Mouse (Mus musculus) embryonic stem cell, embryonic (primary cell): Measurements from ENCODE around the gene Efna5.

Experiments used
- CTCF ChIA-PET, 4 experiments: fragments of 300-600 bp in 2 of 4; fragments of 350-600 bp in 2 of 4; sonication (Branson Sonifier 250); formaldehyde crosslinking; loops; one replicate each; lab custom pipeline; 2022; ENCODE audit warnings: inconsistent platforms in 2 of 4; lab: Charles Lee
- POLR2A ChIA-PET, 4 experiments: fragments of 300-600 bp in 2 of 4; fragments of 350-600 bp in 2 of 4; sonication (Branson Sonifier 250); formaldehyde crosslinking; loops; one replicate each; lab custom pipeline; 2022; ENCODE audit warnings: antibody characterized with exemption in 4 of 4, inconsistent platforms in 1 of 4; lab: Charles Lee

Gene Efna5

DNA sequence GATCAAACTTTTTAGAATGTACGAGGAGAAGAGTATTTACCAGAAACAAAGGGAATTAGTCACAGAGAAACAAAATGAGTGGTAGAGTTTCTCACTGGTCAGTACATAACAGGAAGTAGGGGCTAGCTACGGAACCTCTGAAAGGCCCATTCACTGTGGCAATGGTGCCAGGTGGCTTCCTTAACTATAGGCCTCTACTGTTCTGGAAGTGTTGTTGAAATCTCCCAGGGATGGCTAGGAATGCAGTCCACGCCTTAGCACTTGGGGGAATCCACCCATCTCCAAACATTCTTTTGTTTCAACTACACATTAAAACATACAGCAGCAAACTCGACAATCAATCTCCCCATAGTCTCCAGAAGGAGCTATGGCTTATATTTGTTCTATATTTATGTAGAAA, 191.5 kb downstream of the Efna5 start:
- ChIA-PET CTCF (interaction anchor here in 1 of 4 experiments (0.8 kb wide), 1 partner anchor 568 kb away, joined by 8 read pairs; no protein-coding TSS in a partner anchor), POLR2A (no interaction called here)

DNA sequence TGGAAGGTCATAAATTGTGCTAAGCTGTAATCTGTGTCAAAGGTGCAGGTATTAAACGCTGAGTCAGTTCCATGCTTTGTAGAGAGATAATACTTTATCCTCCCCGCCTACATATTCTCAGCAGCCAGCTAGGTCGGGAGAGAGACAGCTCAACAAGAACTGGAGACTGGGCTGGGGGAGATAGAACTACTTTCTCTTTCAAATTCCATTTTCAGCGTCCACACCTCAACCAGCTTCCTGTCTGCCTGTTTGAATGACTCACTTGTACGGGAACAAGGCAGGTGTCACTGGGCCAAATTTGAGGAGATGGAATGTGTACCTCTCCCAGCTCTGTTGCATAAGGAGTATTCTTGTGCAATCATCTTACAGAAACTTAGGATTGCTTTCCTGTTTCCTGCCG, 193.7 kb downstream of the Efna5 start:
- POLR2A ChIA-PET: no interaction called here
- CTCF ChIA-PET: no interaction called here

DNA sequence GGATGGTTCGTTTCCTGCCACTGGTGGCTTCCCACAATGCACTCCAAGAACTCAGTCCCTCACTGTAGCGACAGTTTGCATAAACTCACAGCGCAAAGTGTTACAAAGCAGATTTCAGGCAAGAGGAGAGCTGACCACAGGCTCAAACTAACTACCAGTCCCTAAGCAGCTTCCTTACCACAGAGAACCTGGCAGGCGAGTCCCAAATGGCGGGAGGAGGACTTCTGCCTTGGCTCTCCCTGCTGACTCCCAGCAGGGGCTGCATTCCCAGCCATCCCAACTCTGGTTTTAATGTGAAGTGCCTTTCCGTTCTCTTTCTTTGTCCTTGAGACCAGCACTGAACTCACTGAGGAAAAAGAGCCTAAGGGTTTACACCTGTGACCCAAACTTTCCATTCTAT, 195.9 kb downstream of the Efna5 start:
- ChIA-PET CTCF (no interaction called here), POLR2A (interaction anchor here in 1 of 4 experiments (0.6 to 0.7 kb wide), 2 partner anchors 30 to 622 kb away, joined by 3 read pairs; no protein-coding TSS in a partner anchor)

DNA sequence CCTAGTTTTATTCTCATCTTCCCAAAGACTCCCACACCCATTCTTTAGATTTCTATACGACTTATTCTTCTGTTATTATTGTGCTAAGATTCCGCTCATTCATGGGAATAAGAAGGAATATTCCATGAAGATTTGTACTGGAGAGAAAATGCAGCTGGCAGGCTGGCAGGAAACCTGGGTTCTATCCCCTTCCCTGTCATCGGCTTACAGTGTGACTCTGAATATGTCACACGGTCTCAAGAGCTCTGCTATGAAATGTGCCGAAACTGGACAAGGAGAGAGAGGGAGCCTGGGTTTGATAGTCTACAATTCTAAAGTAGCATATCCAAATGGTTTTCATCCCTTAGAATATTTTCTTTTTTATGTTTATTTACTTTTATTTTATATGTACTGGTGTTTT, 198.0 kb downstream of the Efna5 start:
- ChIA-PET CTCF (no interaction called here), POLR2A (no interaction called here)

DNA sequence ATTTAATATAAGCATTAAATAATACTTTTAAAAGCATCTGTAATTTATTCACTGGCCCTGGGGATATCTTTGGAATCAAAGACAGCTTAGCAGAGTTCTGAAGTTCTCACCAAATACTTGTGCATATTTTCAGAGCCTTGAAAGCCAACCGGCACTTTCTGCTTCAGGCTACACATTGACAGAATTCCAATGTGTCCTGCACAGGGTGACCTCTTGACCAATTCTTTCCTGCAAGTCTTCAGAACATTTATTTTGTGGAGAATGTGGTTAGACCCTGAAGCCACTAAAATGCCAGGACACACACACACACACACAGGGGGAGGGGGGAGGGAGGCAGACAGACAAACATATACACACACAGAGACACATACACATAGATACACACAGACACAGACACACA, 199.4 kb downstream of the Efna5 start:
- CTCF ChIA-PET: no interaction called here
- POLR2A ChIA-PET: no interaction called here

DNA sequence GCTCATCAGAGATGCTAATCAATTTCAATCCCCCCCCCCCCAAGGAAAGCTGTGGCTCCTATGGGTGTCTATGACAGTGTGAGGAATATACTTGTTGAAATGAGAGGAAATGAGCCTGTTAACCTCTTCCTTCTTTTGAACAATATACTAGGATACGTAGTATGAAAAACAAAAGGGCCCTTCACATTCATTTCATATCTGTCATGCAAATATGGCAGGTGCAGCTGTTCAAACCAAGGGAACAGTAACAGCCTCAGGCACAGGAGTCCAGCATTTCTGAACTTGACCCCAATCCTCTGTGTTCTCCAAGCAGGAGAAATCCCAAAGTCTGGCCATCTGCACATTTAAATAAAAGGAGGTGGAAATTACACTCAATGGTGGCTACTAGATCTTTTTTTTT, 200.4 kb downstream of the Efna5 start:
- ChIA-PET POLR2A (interaction anchor here in 1 of 4 experiments (0.6 kb wide), 1 partner anchor 40 kb away, joined by 4 read pairs; no protein-coding TSS in a partner anchor), CTCF (no interaction called here)

DNA sequence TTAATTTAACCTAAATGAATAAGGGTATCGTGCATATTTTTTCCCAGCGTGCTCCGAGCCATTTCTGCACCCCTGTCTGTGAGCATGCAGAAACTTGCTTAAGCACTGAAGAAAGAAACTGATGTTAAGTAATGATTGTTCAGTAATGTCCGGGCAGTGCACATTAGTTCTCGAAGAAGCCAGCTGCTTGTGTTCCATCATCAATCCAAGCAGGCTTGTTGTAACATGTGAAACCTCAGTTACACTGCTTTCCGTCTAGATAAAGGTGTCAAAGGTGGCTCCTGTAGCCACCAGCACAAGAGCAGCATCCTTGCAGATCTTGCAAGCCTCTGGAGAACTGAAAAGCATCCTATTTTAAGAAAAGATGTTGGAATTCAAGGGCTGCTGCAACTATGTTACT, 204.3 kb downstream of the Efna5 start:
- CTCF ChIA-PET: no interaction called here
- POLR2A ChIA-PET: no interaction called here

DNA sequence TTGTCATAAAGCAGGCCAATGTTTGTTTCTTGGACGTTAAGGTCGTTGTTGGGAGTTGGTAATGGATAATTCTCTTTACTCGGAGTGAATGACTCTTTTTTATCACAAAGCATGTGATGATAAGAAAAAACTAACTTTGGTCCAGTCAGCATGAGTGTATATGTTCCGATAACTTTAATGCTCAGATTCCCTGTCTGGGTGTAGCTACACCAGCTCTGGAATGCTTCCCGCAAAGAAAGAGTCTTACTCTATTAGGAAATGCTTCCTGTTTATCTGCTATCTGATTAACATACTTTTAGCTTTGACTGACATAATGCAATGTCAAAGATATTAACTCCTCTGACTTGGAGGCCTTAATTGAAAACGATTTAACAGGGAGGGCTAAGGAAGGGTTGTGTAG, 204.7 kb downstream of the Efna5 start:
- CTCF ChIA-PET: no interaction called here

DNA sequence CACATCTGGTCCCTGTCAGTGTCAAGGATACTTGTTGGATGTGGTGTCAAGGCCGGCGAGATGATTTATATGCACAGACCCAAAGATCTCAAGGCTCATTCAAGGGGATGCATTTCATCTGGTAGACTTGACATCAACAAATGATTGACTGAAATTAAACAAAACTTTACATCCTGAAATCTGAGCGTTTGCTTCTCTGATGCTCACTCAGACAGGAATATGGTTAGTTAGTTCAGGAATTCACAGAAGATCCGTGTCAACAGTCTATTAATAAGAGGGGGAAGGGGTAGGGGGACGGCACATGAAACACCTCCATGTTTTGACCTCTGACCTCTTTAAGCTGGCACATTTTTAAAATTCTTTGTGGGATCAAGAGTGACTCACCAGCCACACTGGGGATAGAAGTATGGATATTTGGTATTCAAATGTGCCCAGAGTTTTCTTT, 205.3 kb downstream of the Efna5 start:
- CTCF ChIA-PET: no interaction called here
- POLR2A ChIA-PET: no interaction called here

More for the DNA sequence above, 204.7 kb downstream of the Efna5 start:
- POLR2A ChIA-PET: no interaction called here

DNA sequence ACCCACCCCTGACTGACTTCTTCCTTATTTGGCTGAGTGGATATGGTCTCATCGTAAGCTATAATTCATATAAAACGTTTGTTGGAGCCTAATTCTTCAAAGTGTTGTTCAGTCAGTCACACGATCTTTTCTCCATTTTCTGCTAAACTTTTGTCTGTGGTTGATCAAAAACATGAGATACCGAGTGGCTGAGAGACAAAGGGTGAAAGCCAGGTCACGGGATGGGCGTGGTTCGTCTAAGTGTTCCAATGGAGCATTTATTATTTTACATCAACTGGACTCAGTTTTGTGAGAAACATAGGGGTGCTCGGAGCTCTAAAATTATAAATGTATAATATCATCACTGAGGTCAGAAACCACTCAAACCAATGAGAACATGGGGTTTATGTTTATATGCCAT, 209.0 kb downstream of the Efna5 start:
- POLR2A ChIA-PET: no interaction called here
- CTCF ChIA-PET: no interaction called here

DNA sequence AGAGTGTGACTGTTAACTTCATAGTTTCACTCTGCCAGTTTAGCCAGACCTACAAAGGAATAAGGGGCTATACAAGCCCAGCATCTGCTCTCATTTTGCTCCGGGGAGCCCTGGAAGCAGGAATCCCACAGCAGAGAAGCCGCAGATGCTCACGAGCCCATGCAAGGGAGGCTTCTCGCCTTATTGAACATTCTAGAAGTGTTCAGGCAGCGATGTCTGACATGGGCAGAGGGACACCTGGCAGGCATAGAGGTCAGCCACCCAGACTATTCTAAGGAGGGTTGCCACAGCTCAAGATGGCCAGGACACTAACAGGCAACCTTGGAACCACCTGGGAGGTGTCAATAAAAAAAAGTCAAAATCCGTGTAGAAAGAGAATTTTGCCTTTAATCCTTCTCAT, 214.4 kb downstream of the Efna5 start:
- POLR2A ChIA-PET: no interaction called here
- CTCF ChIA-PET: no interaction called here

DNA sequence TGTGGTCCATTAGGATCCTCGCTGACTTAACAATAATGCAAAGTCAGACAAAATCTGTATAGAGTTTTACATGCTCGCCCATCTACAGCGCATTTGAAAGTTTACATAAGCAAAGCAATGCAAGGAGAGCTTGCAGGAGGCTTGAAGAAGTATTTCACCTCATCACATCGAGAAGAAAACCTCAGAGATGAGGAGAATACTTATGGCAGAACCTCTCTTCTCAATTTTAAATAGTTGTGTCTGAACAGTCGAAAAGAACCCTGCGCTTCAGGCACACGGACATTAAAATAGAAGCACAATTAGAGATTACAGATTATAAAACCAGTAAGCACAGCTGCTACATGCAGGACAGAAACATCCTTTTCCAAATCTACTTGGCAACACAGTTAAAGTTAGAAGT, 215.3 kb downstream of the Efna5 start:
- POLR2A ChIA-PET: no interaction called here

DNA sequence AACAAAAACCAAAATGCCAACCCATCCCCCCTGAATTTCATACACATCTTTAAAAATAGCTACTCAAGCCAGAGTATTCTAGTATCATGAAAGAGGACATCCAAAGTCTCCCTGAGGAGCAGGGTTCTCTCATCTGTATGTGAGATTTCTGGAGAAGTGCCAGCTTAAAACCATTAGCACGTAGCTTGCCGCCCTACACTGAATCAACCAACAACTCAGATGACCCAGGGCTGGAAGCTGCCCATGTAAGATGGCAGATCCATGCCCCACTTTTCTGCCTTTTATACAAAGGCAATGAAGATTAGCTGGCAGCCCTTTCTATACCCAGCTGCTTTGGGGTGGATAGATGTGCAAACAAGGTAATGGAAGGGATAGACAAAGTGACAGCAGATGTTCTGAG, 216.4 kb downstream of the Efna5 start:
- ChIA-PET CTCF (interaction anchor here in 1 of 4 experiments (0.8 kb wide), 1 partner anchor 36 kb away, joined by 3 read pairs; no protein-coding TSS in a partner anchor), POLR2A (interaction anchor here in 1 of 4 experiments (1.0 kb wide), 1 partner anchor 81 kb away, joined by 5 read pairs; no protein-coding TSS in a partner anchor)

More for the DNA sequence above, 215.3 kb downstream of the Efna5 start:
- CTCF ChIA-PET: no interaction called here

DNA sequence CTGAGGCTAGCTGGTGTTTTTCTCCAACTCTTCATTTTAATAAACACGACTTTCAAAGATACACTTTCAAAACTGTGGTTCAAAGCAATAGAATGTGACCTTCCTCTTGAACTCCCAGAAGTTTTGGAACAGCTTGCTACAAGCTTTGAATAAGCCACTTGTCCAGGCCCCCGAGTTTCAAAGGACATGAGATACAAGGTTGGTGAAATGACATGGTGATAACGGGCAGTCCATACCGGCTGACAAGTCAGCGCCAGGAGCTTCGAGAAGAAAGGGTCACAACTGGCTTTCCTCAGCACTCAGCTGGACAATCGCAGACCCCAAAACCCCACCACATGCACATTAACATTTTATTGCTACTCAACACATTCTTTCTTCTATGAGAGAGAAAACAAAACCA, 219.3 kb downstream of the Efna5 start:
- POLR2A ChIA-PET: interaction anchor here in 1 of 4 experiments (0.6 kb wide), 1 partner anchor 13 kb away, joined by 4 read pairs; no protein-coding TSS in a partner anchor
- CTCF ChIA-PET: no interaction called here

DNA sequence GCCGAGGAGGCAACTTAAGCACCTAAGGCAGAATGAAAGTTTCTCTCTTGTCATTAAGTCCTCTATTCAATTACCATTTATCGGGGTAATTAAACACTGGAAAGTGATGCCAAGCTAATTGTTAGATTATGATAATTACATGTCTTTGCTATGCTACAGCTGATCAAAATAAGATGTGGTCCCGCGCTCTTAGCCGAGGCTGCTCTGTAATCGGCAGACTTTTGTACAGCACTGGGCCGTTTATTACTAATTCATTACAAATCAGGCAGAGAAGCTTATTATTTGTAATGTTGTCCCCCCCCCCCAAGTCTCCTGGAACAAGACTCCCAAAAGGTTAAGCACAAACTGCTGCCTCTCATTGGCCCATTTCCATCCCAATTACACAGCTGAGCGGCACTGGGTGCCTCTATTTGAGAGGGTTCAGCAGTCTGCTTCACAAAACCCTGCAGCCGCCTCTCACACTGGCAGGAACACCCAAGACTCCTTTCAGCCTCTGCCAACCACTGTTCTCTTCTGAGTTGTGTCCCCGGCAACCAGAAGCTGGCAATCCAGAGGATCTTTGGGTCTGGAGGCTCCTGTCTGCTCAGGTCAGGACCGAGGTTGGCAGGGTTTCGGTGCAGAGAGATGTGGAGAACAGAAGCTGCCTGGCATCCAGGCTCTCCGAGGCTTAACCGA, 221.5 kb downstream of the Efna5 start:
- POLR2A ChIA-PET: no interaction called here
- CTCF ChIA-PET: interaction anchor here in 1 of 4 experiments (0.6 kb wide), 1 partner anchor 124 kb away, joined by 3 read pairs; no protein-coding TSS in a partner anchor

DNA sequence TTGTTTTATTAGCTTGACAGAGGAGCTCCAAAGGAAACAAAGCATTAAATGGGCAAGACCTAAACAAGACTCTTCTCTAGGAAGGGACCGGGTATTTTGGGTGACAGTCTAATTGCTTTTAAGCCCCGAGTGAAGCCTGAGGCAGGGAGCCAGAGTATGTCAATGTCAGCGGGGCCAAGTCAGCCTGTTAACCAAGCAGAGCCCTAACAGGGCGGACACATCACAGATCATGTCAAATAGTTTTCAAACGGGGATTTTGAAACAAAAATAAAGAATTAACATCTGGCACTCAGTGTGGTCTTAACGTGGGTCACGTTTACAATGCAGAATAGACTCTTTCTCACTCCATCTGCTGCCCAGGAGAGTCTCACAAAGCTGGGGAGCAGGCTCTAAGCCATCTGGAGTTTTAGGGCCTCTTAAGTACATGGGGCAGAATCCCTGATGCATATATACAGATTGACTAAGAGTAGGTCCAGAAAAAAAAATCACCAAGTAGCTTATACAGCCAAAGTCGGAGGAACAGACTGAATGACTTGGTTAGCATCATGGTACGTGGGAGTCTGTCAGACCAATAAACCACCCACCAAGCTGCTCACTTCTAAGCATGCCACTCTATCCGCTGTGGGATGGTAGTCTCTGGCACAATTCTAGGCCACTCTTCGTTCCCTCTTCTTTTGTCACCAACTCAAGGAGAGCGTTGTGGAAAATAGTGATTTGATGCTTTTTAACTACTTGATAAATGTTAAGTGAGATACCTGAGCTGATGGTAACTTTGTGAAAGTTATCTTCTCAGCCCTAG, 223.1 kb downstream of the Efna5 start:
- CTCF ChIA-PET: interaction anchor here in 1 of 4 experiments (0.6 kb wide), 1 partner anchor 22 kb away, joined by 3 read pairs; no protein-coding TSS in a partner anchor
- POLR2A ChIA-PET: no interaction called here

DNA sequence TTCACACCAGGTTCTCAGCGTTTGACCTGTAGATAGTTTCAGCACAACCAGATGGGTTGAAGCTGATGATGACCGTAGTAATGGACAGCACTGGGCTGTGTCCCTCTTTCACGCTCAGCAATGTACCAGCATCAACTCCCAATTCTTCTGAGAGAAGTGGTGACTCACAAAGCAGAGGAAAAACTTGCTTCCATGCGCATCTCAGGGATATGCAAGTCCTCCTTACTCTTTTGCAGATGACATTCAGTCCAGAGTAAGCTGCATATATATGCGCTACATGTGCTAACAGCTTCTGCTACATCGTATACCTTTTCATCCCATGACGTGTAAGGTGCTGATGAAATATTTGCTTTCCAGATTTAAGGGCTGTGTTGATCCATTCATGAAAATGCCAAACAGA, 224.1 kb downstream of the Efna5 start:
- CTCF ChIA-PET: no interaction called here

DNA sequence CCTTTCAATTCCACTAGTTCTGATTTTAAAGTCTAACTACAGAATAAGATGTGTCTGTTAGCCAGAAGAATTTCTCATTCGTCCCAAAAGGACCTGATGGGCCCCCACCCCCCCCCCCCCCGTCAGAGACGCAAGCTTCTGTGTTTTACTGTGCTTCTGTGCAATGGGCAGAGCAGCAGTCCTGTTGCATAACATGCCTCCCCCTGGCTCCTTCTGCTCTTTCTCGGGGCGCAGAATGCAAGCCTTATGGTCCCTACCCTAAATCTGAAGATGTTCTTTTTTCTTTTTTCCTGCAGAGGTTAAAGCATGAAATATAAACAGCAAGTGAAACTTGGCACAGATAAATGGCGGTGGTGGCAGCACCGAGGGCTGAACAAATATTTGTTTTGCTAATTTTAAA, 224.5 kb downstream of the Efna5 start:
- ChIA-PET CTCF (no interaction called here), POLR2A (no interaction called here)

More for the DNA sequence above, 224.1 kb downstream of the Efna5 start:
- POLR2A ChIA-PET: no interaction called here

DNA sequence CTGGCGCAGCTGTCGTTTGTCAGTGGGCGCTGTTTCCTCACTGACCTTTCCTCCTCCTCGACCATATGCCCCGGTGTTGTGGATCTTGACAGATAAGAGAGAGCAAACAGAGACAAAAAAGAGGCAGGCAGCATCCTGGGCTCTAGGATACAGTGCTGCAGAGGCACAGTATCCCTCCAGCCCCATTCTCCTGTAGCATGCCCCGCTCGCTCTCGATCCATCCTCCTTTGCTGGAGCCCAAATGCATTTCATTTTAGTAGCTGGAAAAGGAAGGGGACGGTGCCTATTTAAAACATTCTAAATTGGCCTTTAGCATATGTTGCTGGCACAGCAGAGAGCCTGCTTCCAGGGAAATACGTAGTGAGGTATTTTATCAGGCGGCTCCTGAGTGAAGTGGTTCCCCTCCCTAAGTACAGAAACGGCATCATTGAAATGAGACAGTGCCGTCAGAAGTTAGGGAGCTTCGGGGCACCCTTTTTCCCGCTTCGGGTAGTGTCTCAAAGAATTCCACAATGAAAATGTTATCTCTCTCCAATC, 225.2 kb downstream of the Efna5 start:
- POLR2A ChIA-PET: no interaction called here
- CTCF ChIA-PET: no interaction called here

DNA sequence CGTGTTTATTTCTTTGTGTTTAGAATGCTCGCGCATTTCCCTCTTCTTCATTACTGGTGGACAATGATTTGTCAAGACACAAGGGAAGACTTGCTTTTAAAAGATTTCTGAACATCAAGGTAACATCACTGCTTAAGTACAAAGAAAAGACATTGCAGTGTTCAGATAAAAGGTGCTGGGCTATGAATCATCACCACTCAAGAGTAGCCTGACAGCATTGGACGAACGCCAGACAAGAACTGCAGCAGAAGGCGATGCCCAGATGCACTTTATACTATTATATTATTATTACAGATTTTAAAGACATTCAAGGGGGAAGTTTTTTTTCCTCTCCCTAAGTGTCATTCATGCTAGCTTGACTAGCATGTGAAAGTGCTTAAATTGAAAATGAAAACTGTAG, 228.7 kb downstream of the Efna5 start:
- POLR2A ChIA-PET: no interaction called here
- CTCF ChIA-PET: no interaction called here
